Mouse (Mus musculus) T-cell, adult 2 months (primary cell): ENCODE data around the gene Olfr345.

ENCODE experiments used
- DNase-seq: peaks from one replicate; pipeline ENCODE4 v3.0.0; 2022; ENCODE audit warnings: low spot score

Gene Olfr345

DNA sequence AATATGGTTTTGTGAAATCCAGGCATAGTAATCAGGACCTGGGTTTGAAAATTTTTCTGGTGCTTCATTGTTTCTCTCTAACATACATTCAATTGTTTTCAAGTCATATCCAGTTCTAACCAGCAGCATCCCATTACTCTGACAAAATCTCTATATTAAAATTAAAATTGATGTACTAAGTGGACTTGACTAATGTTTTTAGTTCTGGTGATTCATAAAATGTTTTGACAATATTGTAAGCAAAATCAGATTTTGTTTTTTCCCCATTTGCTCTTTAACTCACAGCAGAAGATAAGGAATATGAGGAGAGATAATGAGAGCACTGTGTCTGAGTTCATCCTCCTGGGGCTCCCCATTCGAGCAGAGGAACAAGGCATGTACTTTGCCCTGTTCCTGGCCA, at the start of gene Olfr345:
Gene Olfr345 (plus strand): TSS at position 301 of the 400 bp plus-strand sequence.
- no peak for DNase-seq

DNA sequence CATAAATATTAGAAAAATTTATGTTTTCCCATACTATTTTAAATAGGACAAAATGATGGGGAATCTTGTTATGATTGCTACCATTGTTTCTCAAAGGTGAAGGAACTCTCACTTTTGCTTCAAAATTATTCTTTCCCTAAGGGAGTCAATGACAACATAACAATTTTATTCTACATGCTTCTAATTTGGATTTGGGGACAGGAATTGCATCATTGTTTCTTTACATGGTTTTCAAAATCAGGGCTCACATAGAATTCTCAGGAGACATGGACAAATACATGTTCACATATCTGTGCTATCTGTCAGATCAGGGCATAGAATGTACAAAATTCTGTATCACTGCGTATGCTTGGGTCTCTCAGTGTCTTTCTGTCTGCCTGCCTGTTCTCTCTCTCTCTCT, 45.6 kb downstream of the Olfr345 start, which contains the start of gene Olfr346:
Gene Olfr346 (plus strand): TSS at position 301 of the 400 bp plus-strand sequence.
- DNase-seq, result no peak
